Mouse (Mus musculus) thymus, adult 2 months (tissue): ENCODE data around the gene Sertad4. TPM values are rescaled to one million over a fixed set of nuclear protein-coding genes. Genes with fewer than 3 reads are reported as not detected.
A peak's percentile ranks its signal among the peaks of the same experiment; 100 is the strongest.

Experiments
- DNase-seq: peaks from one replicate; pipeline ENCODE4 v3.0.0; 2021
- H3K27ac ChIP-seq: fragments of 200-500 bp; 2 replicates; pipeline ENCODE4 v1.5.1; 2012; ENCODE audit warnings: low read length, control low read depth; ENCODE audit not compliant: control insufficient read depth, insufficient read depth
- H3K27me3 ChIP-seq: fragments of 200-500 bp; 2 replicates; pipeline ENCODE4 v1.6.1; 2012; ENCODE audit warnings: mild to moderate bottlenecking, low read length, moderate library complexity, mixed read lengths; ENCODE audit not compliant: control insufficient read depth, insufficient read depth
- H3K36me3 ChIP-seq: fragments of 200-500 bp; 2 replicates; pipeline ENCODE4 v1.6.1; 2012; ENCODE audit warnings: mild to moderate bottlenecking, low read length, moderate library complexity; ENCODE audit not compliant: control insufficient read depth, insufficient read depth
- H3K4me1 ChIP-seq: fragments of 200-500 bp; replicated peaks from 2 replicates; pipeline ENCODE4 v1.6.1; 2012; ENCODE audit warnings: low read length; ENCODE audit not compliant: control insufficient read depth, insufficient read depth
- H3K4me3 ChIP-seq: fragments of 200-500 bp; 2 replicates; pipeline ENCODE4 v1.5.1; 2012; ENCODE audit warnings: mild to moderate bottlenecking, low read length, control low read depth, moderate library complexity; ENCODE audit not compliant: control insufficient read depth, insufficient read depth
- CTCF ChIP-seq: fragments of 200-500 bp; IDR thresholded peaks from 2 replicates; pipeline ENCODE4 v1.5.1; 2012; ENCODE audit warnings: mild to moderate bottlenecking, control low read depth, low read length, moderate library complexity, borderline replicate concordance; ENCODE audit not compliant: control insufficient read depth, poor library complexity, insufficient read depth; ENCODE audit errors: extremely low read depth
- POLR2A ChIP-seq: fragments of 200-500 bp; IDR thresholded peaks from 2 replicates; pipeline ENCODE4 v1.6.1; 2012; ENCODE audit warnings: mild to moderate bottlenecking, low read length, control low read depth, moderate library complexity; ENCODE audit not compliant: control insufficient read depth, poor library complexity, insufficient read depth; ENCODE audit errors: extremely low read depth
- WGBS: fragments of 180-500 bp; shearing (Covaris S2); methylation state at CpG from one replicate; pipeline ENCODE4 v1.1.7; 2018; 5-methylcytosine and 5-hydroxymethylcytosine counted together
- polyA plus RNA-seq: library from polyadenylated mRNA; depleted of rRNA; stranded (reverse); fragments of >200 nt; gene quantifications from 2 replicates; pipeline ENCODE4 v1.2.3, GENCODE M21; 2012; rRNA removed

The Sertad4 gene
- polyA plus RNA-seq, 1 experiment: 2.3 TPM

GRCm38 (mm10) chr1:192798212-192799164, 57.1 kb downstream of the Sertad4 start:
- Histone ChIP-seq H3K36me3 (no peaks in the 10 kb centered on the region), H3K4me1 (peaks cover 18% of the 10 kb centered on the region), H3K27me3 (no peaks in the 10 kb centered on the region), H3K4me3 (no peak overlapping the region), H3K27ac (no peak overlapping the region)
- no peak for DNase-seq
- WGBS: 90% methylated on average over 16 of the region's 16 CpGs
- TF ChIP-seq POLR2A: no peak
- no peak for TF ChIP-seq CTCF

- no peak for DNase-seq
- no peaks in the 10 kb centered on the region for H3K27me3 ChIP-seq
- 68% methylated on average over 3 of the region's 3 CpGs for WGBS
These were observed 58.6 kb downstream of the Sertad4 start for GRCm38 (mm10) chr1:192797011-192797274.

GRCm38 (mm10) chr1:192796201-192797010, 59.1 kb downstream of the Sertad4 start:
- no peak for TF ChIP-seq POLR2A
- no peak for TF ChIP-seq CTCF
- Histone ChIP-seq H3K4me1 (peaks cover 25% of the 10 kb centered on the region), H3K36me3 (no peaks in the 10 kb centered on the region), H3K4me3 (no peak overlapping the region), H3K27ac (peak overlapping the region; percentile 38; the same call in 1 of the 2 replicates), H3K27me3 (no peaks in the 10 kb centered on the region)
- DNase-seq: no peak
- WGBS: 31% methylated on average over 18 of the region's 21 CpGs

More at GRCm38 (mm10) chr1:192797011-192797274, 58.6 kb downstream of the Sertad4 start:
- no peaks in the 10 kb centered on the region for H3K36me3 ChIP-seq
- H3K4me1 ChIP-seq: peaks cover 21% of the 10 kb centered on the region
- H3K4me3 ChIP-seq: no peak overlapping the region
- no peak for TF ChIP-seq CTCF
- no peak for TF ChIP-seq POLR2A
- peak overlapping the region; percentile 38; the same call in 1 of the 2 replicates for H3K27ac ChIP-seq

- Histone ChIP-seq H3K27me3 (no peaks in the 10 kb centered on the region), H3K4me1 (peaks cover 28% of the 10 kb centered on the region), H3K36me3 (no peaks in the 10 kb centered on the region), H3K27ac (no peak overlapping the region), H3K4me3 (no peak overlapping the region)
- no peak for TF ChIP-seq CTCF
- TF ChIP-seq POLR2A: no peak
- WGBS: 88% methylated on average over 9 of the region's 9 CpGs
- no peak for DNase-seq
These were observed 60.4 kb downstream of the Sertad4 start for GRCm38 (mm10) chr1:192794957-192795745.

Other genes starting within 250 kb of the Sertad4 start
- 5.8 and 6.6 TPM in 2 replicates for gene Hhat, start 84.5 kb downstream of the Sertad4 start, polyA plus RNA-seq
- 0.78 and 0.97 TPM in 2 replicates for gene Syt14, start 180.0 kb upstream of the Sertad4 start, polyA plus RNA-seq